Mouse (Mus musculus): ENCODE measurements around the gene Wfdc21. TPM values are rescaled to one million over a fixed set of nuclear protein-coding genes. Genes with fewer than 3 reads are reported as not detected.

The Wfdc21 gene
- polyA plus RNA-seq, 1 experiment from 2014 or later = not detected

DNA sequence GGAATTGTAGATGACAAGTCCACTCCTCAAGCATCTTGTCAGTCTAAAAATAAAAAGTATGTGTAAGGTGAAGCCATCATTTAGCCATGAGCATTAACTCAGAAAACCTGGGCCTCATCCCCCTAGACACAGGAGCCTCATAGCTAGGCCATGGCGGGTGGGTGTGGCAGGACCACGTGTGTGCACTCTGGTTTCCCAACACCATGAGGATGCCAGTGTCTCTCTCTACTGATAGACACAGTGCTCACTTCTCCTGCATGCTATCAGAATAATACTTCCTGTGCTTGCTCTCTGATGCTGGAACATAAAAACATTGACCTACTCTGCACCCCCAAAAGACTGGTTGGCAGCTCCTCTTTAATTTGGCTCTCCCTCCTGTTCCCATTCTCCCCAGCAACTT is 10.9 kb upstream of the Wfdc21 start:
- Histone ChIP-seq H3K4me2 (replicated peaks) (no peak overlapping the region), H3K9me3 (no peaks in the 10 kb centered on the region), H3K9ac (no peak overlapping the region), H3K4me1 (no peaks in the 10 kb centered on the region), H3K27me3 (0 out of 2 replicates have a peak, but pooled peaks cover 5% of the 10 kb centered on the region), H3K4me3 (no peak overlapping the region), H3K36me3 (no peaks in the 10 kb centered on the region), H3K27ac (no peak overlapping the region)
- 77% methylated on average over 2 of the region's 2 CpGs for WGBS
- no peak for ATAC-seq (ENCODE audit: insufficient number of reproducible peaks, insufficient read depth, low FRiP score, low TSS enrichment)

DNA sequence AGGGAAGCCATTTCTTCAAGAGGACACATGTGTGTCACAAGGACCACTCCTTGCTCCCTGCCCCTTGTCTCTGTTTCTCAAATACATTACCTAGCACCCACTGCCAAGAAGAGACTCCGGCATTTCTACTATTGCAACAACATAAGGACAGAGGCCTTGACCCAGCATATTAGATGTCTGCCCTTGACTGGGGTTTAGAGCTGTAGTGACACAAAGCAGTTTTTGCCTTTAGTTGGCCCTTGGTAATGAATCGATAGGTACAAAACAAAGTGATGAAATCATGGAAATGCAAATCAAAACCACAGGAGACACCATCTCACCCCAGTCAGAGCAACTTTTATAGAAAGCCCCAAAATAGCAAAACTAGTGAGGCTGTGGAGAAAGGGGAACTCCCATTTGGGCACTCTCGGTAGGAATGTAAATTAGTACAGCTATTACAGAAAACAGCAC is 9.6 kb upstream of the Wfdc21 start:
- 78% methylated on average over 3 of the region's 3 CpGs for WGBS

DNA sequence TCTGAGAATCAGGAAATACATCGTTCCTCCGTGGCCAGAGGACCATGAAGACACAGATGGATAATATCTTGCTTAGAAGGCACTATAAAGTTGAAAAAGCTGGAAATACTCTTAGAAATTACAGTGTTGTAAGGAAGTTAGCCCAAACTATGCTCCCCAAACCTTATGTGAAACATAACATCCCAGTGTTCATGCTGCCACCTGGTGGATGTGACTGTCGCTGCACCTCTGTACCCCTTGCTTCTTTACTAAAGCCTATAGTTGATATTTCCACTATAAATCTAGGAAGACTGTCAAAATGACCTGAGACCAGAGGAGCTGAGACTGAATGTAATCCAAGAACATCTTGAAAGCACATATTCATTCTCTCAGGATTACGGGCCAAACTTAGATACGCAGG is 7.5 kb upstream of the Wfdc21 start:
- WGBS = 27% methylated on average over 5 of the region's 5 CpGs
- no peaks in the 10 kb centered on the region for H3K9me3 ChIP-seq
- no peak overlapping the region for H3K4me2 ChIP-seq (replicated peaks)
- 0 out of 2 replicates have a peak, but pooled peaks cover 14% of the 10 kb centered on the region for H3K27me3 ChIP-seq
- no peak overlapping the region for H3K27ac ChIP-seq
- no peaks in the 10 kb centered on the region for H3K4me1 ChIP-seq
- ATAC-seq (ENCODE audit: insufficient number of reproducible peaks, insufficient read depth, low FRiP score, low TSS enrichment) = no peak
- H3K36me3 ChIP-seq = no peaks in the 10 kb centered on the region
- H3K4me3 ChIP-seq = no peak overlapping the region
- H3K9ac ChIP-seq = no peak overlapping the region

More for the DNA sequence above, 9.6 kb upstream of the Wfdc21 start:
- H3K4me1 ChIP-seq = no peaks in the 10 kb centered on the region
- no peak for ATAC-seq (ENCODE audit: insufficient number of reproducible peaks, insufficient read depth, low FRiP score, low TSS enrichment)
- H3K4me3 ChIP-seq = no peak overlapping the region
- no peaks in the 10 kb centered on the region for H3K36me3 ChIP-seq
- 0 out of 2 replicates have a peak, but pooled peaks cover 10% of the 10 kb centered on the region for H3K27me3 ChIP-seq
- H3K27ac ChIP-seq = no peak overlapping the region
- H3K9ac ChIP-seq = no peak overlapping the region
- H3K9me3 ChIP-seq = no peaks in the 10 kb centered on the region
- H3K4me2 ChIP-seq (replicated peaks) = no peak overlapping the region

- H3K27ac ChIP-seq = no peak overlapping the region
- no peaks in the 10 kb centered on the region for H3K36me3 ChIP-seq
- WGBS = 77% methylated on average over 4 of the region's 4 CpGs
- peaks cover 14% of the 10 kb centered on the region; the same call in 1 of the 2 replicates for H3K27me3 ChIP-seq
- H3K4me2 ChIP-seq (replicated peaks) = no peak overlapping the region
- no peaks in the 10 kb centered on the region for H3K4me1 ChIP-seq
- no peaks in the 10 kb centered on the region for H3K9me3 ChIP-seq
- no peak for ATAC-seq (ENCODE audit: insufficient number of reproducible peaks, insufficient read depth, low FRiP score, low TSS enrichment)
- no peak overlapping the region for H3K4me3 ChIP-seq
- no peak overlapping the region for H3K9ac ChIP-seq
Observed at GRCm38 (mm10) chr11:83740443-83740991, 6.2 kb upstream of the Wfdc21 start.

- no peak overlapping the region for H3K9ac ChIP-seq
- no peaks in the 10 kb centered on the region for H3K4me1 ChIP-seq
- H3K27me3 ChIP-seq = peaks cover 20% of the 10 kb centered on the region
- H3K4me3 ChIP-seq = no peak overlapping the region
- H3K36me3 ChIP-seq = no peaks in the 10 kb centered on the region
- 79% methylated on average over 5 of the region's 5 CpGs for WGBS
- no peak for ATAC-seq (ENCODE audit: insufficient number of reproducible peaks, insufficient read depth, low FRiP score, low TSS enrichment)
- no peak overlapping the region for H3K4me2 ChIP-seq (replicated peaks)
- H3K27ac ChIP-seq = no peak overlapping the region
- no peaks in the 10 kb centered on the region for H3K9me3 ChIP-seq
Observed at GRCm38 (mm10) chr11:83741841-83742240, 4.9 kb upstream of the Wfdc21 start.

- no peaks in the 10 kb centered on the region for H3K9me3 ChIP-seq
- no peak overlapping the region for H3K4me3 ChIP-seq
- no peak for ATAC-seq (ENCODE audit: insufficient number of reproducible peaks, insufficient read depth, low FRiP score, low TSS enrichment)
- WGBS = 71% methylated on average over 9 of the region's 9 CpGs
- no peak overlapping the region for H3K9ac ChIP-seq
- no peak overlapping the region for H3K4me2 ChIP-seq (replicated peaks)
- H3K4me1 ChIP-seq = no peaks in the 10 kb centered on the region
- no peak overlapping the region for H3K27ac ChIP-seq
- peaks cover 28% of the 10 kb centered on the region for H3K27me3 ChIP-seq
- no peaks in the 10 kb centered on the region for H3K36me3 ChIP-seq
Observed at GRCm38 (mm10) chr11:83742731-83743355, 3.9 kb upstream of the Wfdc21 start.

DNA sequence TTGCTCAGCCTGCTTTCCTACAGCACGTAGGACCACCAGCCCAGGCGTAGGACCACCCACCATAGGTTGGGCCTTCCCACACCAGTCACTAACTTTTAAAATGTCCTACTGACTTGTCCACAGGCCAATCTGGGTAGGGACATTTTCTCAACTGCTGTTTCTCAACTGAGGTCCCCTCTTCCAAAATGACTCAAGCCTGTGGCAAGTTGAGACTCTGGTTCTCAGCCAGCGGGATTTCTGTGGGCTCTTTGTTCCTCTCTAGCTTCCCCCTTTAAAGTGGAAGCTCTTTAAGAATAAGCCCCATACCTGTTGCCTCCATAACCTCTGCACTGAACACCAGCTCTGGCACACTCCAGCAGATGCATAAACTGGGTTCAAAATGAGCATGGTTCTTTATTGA is 3.2 kb upstream of the Wfdc21 start:
- ATAC-seq (ENCODE audit: insufficient number of reproducible peaks, insufficient read depth, low FRiP score, low TSS enrichment) = no peak
- Histone ChIP-seq H3K4me3 (no peak overlapping the region), H3K9me3 (no peaks in the 10 kb centered on the region), H3K4me1 (no peaks in the 10 kb centered on the region), H3K27ac (no peak overlapping the region), H3K27me3 (peaks cover 32% of the 10 kb centered on the region), H3K9ac (no peak overlapping the region), H3K4me2 (replicated peaks) (no peak overlapping the region), H3K36me3 (no peaks in the 10 kb centered on the region)
- WGBS = 86% methylated on average over 3 of the region's 3 CpGs

DNA sequence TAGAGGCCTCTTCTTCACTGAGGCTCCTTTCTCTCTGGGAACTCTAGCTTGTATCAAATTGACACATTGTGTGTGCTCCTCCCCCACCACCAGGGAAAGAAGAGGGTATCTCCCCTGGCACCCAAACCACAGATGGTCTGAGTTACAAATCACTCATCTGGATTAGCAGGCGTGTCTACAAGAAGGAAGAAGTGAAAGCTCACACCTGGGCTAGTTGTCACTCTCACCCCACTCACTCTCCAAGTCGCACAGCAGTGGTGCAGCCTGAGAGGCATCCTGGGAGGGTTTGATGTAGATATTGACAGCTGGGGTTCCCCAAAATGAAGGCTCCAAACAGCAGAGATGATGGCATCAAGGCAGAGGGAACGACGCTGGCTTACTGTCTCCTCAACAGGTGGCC is 588 bp upstream of the Wfdc21 start:
- Histone ChIP-seq H3K27me3 (peaks cover 25% of the 10 kb centered on the region), H3K27ac (no peak overlapping the region)
- WGBS = 59% methylated on average over 4 of the region's 4 CpGs

GRCm38 (mm10) chr11:83747376-83748265 is 881 bp downstream of the Wfdc21 start:
- WGBS = 69% methylated on average over 6 of the region's 6 CpGs
- Histone ChIP-seq H3K9me3 (no peaks in the 10 kb centered on the region), H3K27ac (no peak overlapping the region), H3K4me1 (no peaks in the 10 kb centered on the region), H3K36me3 (no peaks in the 10 kb centered on the region), H3K4me3 (no peak overlapping the region), H3K4me2 (replicated peaks) (no peak overlapping the region), H3K27me3 (peaks cover 30% of the 10 kb centered on the region), H3K9ac (no peak overlapping the region)
- no peak for ATAC-seq (ENCODE audit: insufficient number of reproducible peaks, insufficient read depth, low FRiP score, low TSS enrichment)

More for the DNA sequence above, 588 bp upstream of the Wfdc21 start:
- no peaks in the 10 kb centered on the region for H3K36me3 ChIP-seq
- no peak overlapping the region for H3K4me3 ChIP-seq
- no peak overlapping the region for H3K9ac ChIP-seq
- no peak overlapping the region for H3K4me2 ChIP-seq (replicated peaks)
- H3K4me1 ChIP-seq = no peaks in the 10 kb centered on the region
- no peaks in the 10 kb centered on the region for H3K9me3 ChIP-seq
- ATAC-seq (ENCODE audit: insufficient number of reproducible peaks, insufficient read depth, low FRiP score, low TSS enrichment) = no peak

DNA sequence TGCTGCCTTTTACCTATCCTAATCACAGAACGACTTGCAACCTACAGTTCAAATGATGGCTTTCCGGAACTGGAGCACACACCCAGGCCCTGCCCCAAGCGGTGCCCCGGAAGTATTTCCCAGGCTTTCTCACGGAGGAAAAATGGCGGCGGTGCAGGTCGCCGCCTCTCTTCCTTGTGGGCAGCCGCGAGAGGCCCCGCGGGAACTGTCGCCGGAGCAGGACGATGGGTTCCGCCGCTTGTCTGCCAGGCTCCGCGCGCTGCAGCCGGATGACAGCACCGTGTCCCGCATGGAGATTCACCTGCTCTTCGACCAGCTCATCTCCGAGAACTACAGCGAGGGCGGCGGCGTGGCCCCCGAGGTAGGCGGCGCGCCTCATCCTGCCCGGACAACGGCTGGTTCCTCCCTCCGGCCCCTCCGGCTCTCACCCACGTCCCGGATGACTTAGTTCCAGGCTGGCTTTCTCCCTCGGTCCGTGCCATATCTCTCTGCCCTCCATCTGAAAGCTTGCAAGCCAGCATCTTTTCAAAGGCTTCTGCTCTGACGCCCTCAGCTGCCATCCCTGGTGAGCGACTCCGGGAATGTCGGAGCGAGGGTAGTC is 6.9 kb downstream of the Wfdc21 start, which contains the start of gene Heatr6:
Heatr6 (plus strand) TSS at position 116 of the 601 bp plus-strand sequence.
- peak; percentile 87 for ATAC-seq (ENCODE audit: insufficient number of reproducible peaks, insufficient read depth, low FRiP score, low TSS enrichment)
- no peaks in the 10 kb centered on the region for H3K9me3 ChIP-seq
- H3K4me1 ChIP-seq = peaks cover 10% of the 10 kb centered on the region; the same call in 1 of the 2 replicates
- under 1% methylated on average over 47 of the region's 47 CpGs for WGBS
- peak within 1 kb of the TSS; percentile 62 for H3K9ac ChIP-seq
- H3K27ac ChIP-seq = peak within 1 kb of the TSS; percentile 81
- H3K27me3 ChIP-seq = peaks cover 9% of the 10 kb centered on the region
- H3K4me3 ChIP-seq = peak within 1 kb of the TSS; percentile 65
- H3K36me3 ChIP-seq = peaks cover 23% of the 10 kb centered on the region
- H3K4me2 ChIP-seq (replicated peaks) = peak within 1 kb of the TSS; percentile 71

- Histone ChIP-seq H3K9me3 (no peaks in the 10 kb centered on the region), H3K36me3 (peaks cover 28% of the 10 kb centered on the region), H3K4me1 (peaks cover 10% of the 10 kb centered on the region; the same call in 1 of the 2 replicates), H3K4me2 (replicated peaks) (peak overlapping the region; percentile 71), H3K9ac (peak overlapping the region; percentile 62), H3K27me3 (peaks cover 9% of the 10 kb centered on the region), H3K27ac (peak overlapping the region; percentile 81), H3K4me3 (peak overlapping the region; percentile 65)
- WGBS = 9% methylated on average over 8 of the region's 8 CpGs
- ATAC-seq (ENCODE audit: insufficient number of reproducible peaks, insufficient read depth, low FRiP score, low TSS enrichment) = no peak
Observed at GRCm38 (mm10) chr11:83754227-83754626, 7.5 kb downstream of the Wfdc21 start.

All from embryonic facial prominence, embryonic 12.5 days (tissue).